Mouse (Mus musculus): ENCODE data around the gene Vmn1r142.
"Not testable (repeated sequence)": the region's sequence is repeated elsewhere in the genome, so short reads cannot be mapped to it uniquely, and the experiment has no call there.

Gene Vmn1r142

DNA sequence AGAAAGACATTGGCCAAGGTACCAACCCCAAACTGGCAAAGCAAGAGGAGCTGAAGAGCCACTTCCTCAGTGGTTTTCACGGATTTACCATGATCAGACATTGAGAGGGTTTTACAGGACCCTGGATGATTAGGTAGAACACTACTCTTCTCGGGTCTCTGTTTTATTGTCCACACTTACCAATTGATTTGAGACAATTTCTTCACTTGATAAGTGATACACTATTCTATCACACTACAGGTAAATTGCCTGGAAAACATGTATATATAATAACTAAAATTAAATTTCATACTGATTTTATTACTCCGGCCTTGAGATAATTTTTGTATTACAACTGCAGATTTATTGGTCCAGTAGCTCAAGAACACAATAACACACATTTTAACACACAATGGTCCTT, at the start of gene Vmn1r142:
TSS of gene Vmn1r142 (minus strand) at position 101 of the 400 bp plus-strand sequence.
- DNase-seq (ENCODE audit: low spot score) = not testable (repeated sequence)

DNA sequence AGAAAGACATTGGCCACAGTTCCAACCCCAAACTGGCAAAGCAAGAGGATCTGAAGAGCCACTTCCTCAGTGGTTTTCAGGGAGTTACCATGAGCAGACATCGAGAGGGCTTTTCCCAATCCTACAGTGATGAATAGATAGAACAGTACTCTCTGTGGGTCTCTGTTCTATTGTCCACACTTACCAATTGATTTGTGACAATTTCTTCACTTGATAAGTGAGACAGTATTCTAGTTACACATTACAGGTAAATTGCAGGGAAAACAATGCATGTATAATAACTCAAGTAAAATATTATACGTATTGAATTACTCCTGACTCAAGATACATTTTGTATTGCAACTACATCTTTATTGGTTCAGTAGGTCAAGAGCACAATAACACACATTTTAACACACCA, 37.3 kb upstream of the Vmn1r142 start, which contains the start of gene Gm8653:
TSS of gene Gm8653 (minus strand) at position 101 of the 400 bp plus-strand sequence.
- DNase-seq (ENCODE audit: low spot score) = not testable (repeated sequence)

DNA sequence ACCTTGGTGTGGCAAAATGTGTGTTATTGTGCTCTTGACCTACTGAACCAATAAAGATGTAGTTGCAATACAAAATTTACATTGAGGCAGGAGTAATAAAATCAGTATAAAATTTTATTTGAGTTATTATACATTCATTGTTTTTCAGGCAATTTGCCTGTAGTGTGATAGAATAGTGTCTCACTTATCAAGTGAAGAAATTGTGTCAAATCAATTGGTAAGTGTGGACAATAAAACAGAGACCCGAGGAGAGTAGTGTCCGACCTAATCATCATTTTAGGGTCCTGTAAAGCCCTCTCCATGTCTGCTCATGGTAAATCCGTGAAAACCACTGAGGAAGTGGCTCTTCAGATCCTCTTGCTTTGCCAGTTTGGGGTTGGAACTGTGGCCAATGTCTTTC, 25.2 kb upstream of the Vmn1r142 start, which contains the start of gene Vmn1r143:
TSS of gene Vmn1r143 (plus strand) at position 301 of the 400 bp plus-strand sequence.
- not testable (repeated sequence) for DNase-seq (ENCODE audit: low spot score)

DNA sequence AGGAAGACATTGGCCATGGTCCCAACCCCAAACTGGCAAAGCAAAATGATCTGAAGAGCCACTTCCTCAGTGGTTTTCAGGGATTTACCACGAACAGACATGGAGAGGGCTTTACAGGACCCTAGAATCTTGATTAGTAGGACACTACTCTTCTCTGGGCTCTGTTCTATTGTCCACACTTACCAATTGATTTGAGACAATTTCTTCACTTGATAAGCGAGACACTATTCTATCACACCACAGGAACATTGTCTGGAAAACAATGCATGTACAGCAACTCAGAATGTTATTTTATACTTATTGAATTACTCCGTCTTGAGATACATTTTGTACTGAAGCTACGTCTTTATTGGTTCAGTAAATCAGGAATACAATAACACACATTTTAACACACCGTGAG, 29.2 kb downstream of the Vmn1r142 start, which contains the start of gene Gm10666:
TSS of gene Gm10666 (minus strand) at position 101 of the 400 bp plus-strand sequence.
- DNase-seq (ENCODE audit: low spot score) = not testable (repeated sequence)

DNA sequence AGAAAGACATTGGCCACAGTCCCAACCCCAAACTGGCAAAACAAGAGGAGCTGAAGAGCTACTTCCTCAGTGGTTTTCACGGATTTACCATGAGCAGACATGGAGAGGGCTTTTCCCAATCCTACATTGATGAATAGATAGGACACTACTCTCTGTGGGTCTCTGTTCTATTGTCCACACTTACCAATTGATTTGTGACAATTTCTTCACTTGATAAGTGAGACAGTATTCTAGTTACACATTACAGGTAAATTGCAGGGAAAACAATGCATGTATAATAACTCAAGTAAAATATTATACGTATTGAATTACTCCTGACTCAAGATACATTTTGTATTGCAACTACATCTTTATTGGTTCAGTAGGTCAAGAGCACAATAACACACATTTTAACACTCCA, 45.7 kb downstream of the Vmn1r142 start, which contains the start of gene Gm16451:
TSS of gene Gm16451 (minus strand) at position 101 of the 400 bp plus-strand sequence.
- not testable (repeated sequence) for DNase-seq (ENCODE audit: low spot score)

Data from ovary, postnatal 10 days (tissue).